Mouse (Mus musculus) forebrain, embryonic 15.5 days (tissue): ENCODE results near the gene Selenoo. TPM values are rescaled to one million over a fixed set of nuclear protein-coding genes. Genes with fewer than 3 reads are reported as not detected.
A peak's percentile ranks its signal among the peaks of the same experiment; 100 is the strongest.

Experiments
- ATAC-seq: fragments of 200-750 bp; cut with Nextera tagmentation; replicated peaks from 2 replicates; pipeline ENCODE4 v1.8.0; 2017; ENCODE audit warnings: mild to moderate bottlenecking, moderate TSS enrichment, moderate library complexity
- H3K27ac ChIP-seq: fragments of 300-500 bp; sonication (generic); replicated peaks from 2 replicates; pipeline ENCODE4 v1.5.1; 2015; ENCODE audit warnings: mild to moderate bottlenecking, inconsistent platforms
- H3K27me3 ChIP-seq: fragments of 300-500 bp; sonication (generic); 2 replicates; pipeline ENCODE4 v1.6.1; 2015; ENCODE audit warnings: inconsistent platforms
- H3K36me3 ChIP-seq: fragments of 300-500 bp; sonication (generic); 2 replicates; pipeline ENCODE4 v1.6.1; 2015; ENCODE audit warnings: mild to moderate bottlenecking, inconsistent platforms
- H3K4me1 ChIP-seq: fragments of 300-500 bp; sonication (generic); 2 replicates; pipeline ENCODE4 v1.6.1; 2015; ENCODE audit warnings: inconsistent platforms
- H3K4me2 ChIP-seq: fragments of 300-500 bp; sonication (generic); replicated peaks from 2 replicates; pipeline ENCODE4 v1.6.1; 2015; ENCODE audit warnings: mild to moderate bottlenecking, inconsistent platforms
- H3K4me3 ChIP-seq: fragments of 300-500 bp; sonication (generic); 2 replicates; pipeline ENCODE4 v1.5.1; 2015; ENCODE audit warnings: mild to moderate bottlenecking, inconsistent platforms
- H3K9ac ChIP-seq: fragments of 300-500 bp; sonication (generic); replicated peaks from 2 replicates; pipeline ENCODE4 v1.6.1; 2015; ENCODE audit warnings: mild to moderate bottlenecking, inconsistent platforms
- H3K9me3 ChIP-seq: fragments of 300-500 bp; sonication (generic); 2 replicates; pipeline ENCODE4 v1.6.1; 2016; ENCODE audit warnings: inconsistent platforms
- WGBS: fragments of 180-500 bp; shearing (Covaris S2); methylation state at CpG from one replicate; pipeline ENCODE4 v1.1.7; 2015; ENCODE audit warnings: mixed read lengths; 5-methylcytosine and 5-hydroxymethylcytosine counted together
- polyA plus RNA-seq: library from polyadenylated mRNA; unstranded; fragments of >200 nt; fragmentation: Nextera tagmentation; extraction: Ambion mirVana; gene quantifications from 2 replicates; pipeline ENCODE4 v1.2.1, GENCODE M21; 2015

Gene Selenoo
- 25.0 and 26.0 TPM in 2 replicates for polyA plus RNA-seq

GRCm38 (mm10) chr15:89088607-89089247, at the start of gene Selenoo:
Gene Selenoo (plus strand): TSS chr15:89089084.
- peak within 1 kb of the TSS; percentile 89 for H3K4me2 ChIP-seq
- no peaks in the 10 kb centered on the region for H3K9me3 ChIP-seq
- peak within 1 kb of the TSS; percentile 78 for H3K27ac ChIP-seq
- H3K27me3 ChIP-seq, result no peaks in the 10 kb centered on the region
- H3K4me1 ChIP-seq, result peaks cover 23% of the 10 kb centered on the region
- peak within 1 kb of the TSS; percentile 84 for H3K4me3 ChIP-seq
- 1% methylated on average over 38 of the region's 38 CpGs for WGBS
- ATAC-seq, result peak; percentile 93
- peak within 1 kb of the TSS; percentile 84 for H3K9ac ChIP-seq
- H3K36me3 ChIP-seq, result peaks cover 40% of the 10 kb centered on the region

GRCm38 (mm10) chr15:89044381-89044780, 44.5 kb upstream of the Selenoo start:
- WGBS, result 77% methylated on average over 5 of the region's 5 CpGs
- no peaks in the 10 kb centered on the region for H3K36me3 ChIP-seq

DNA sequence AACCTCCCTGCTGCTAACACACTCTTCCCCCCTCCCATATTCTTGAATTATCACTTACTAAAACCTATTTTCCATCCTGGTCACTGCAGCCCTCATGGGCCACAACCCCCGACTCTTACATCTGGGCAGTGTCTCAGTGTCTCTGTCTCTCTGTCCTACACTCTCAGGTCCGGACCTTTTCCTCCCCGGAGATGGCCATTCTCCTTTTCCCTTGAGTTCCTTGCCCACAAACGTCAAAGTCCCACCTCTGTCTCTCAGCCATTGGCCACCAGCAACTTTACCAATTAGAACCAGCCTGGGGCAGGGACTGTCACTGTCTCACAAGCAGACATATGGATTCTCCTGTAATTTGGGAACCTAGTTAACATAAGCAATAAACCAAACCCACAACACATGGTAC, 42.5 kb upstream of the Selenoo start:
- Histone ChIP-seq H3K4me3 (no peak overlapping the region), H3K4me2 (no peak overlapping the region), H3K9ac (no peak overlapping the region), H3K9me3 (no peaks in the 10 kb centered on the region), H3K27ac (no peak overlapping the region), H3K4me1 (no peaks in the 10 kb centered on the region), H3K36me3 (no peaks in the 10 kb centered on the region), H3K27me3 (no peaks in the 10 kb centered on the region)
- WGBS, result 75% methylated on average over 4 of the region's 4 CpGs
- ATAC-seq, result no peak

More at GRCm38 (mm10) chr15:89044381-89044780, 44.5 kb upstream of the Selenoo start:
- no peak overlapping the region for H3K9ac ChIP-seq
- no peaks in the 10 kb centered on the region for H3K27me3 ChIP-seq
- no peak for ATAC-seq
- no peaks in the 10 kb centered on the region for H3K4me1 ChIP-seq
- H3K9me3 ChIP-seq, result no peaks in the 10 kb centered on the region
- H3K4me2 ChIP-seq, result no peak overlapping the region
- H3K27ac ChIP-seq, result no peak overlapping the region
- H3K4me3 ChIP-seq, result no peak overlapping the region

DNA sequence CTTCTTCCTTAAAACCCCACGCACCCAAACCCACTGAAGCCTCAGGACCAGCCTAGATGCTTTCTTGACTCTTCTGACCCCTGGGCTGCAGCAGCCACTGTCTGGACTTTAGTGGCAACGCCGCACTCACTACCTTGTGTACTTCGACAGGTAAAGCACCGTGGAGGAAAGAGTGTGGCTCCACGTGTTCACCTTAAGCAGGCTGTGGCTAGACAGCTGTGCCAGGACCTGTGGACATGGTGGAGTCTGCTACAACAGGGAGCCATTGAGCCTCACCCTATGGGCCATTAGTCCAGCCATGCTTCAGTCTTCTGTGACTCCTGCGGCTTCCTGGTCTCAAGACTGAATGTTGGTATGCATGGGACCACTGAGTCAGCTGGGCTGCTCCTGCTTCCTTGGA, 34.2 kb upstream of the Selenoo start:
- no peak for ATAC-seq
- Histone ChIP-seq H3K4me2 (no peak overlapping the region), H3K36me3 (no peaks in the 10 kb centered on the region), H3K4me3 (no peak overlapping the region), H3K27me3 (no peaks in the 10 kb centered on the region), H3K27ac (no peak overlapping the region), H3K4me1 (peaks cover 7% of the 10 kb centered on the region), H3K9ac (no peak overlapping the region), H3K9me3 (no peaks in the 10 kb centered on the region)
- WGBS, result 92% methylated on average over 7 of the region's 7 CpGs

- WGBS, result 40% methylated on average over 6 of the region's 6 CpGs
- H3K27ac ChIP-seq, result no peak overlapping the region
- no peaks in the 10 kb centered on the region for H3K9me3 ChIP-seq
Measured at GRCm38 (mm10) chr15:89058736-89059135, 30.1 kb upstream of the Selenoo start.

DNA sequence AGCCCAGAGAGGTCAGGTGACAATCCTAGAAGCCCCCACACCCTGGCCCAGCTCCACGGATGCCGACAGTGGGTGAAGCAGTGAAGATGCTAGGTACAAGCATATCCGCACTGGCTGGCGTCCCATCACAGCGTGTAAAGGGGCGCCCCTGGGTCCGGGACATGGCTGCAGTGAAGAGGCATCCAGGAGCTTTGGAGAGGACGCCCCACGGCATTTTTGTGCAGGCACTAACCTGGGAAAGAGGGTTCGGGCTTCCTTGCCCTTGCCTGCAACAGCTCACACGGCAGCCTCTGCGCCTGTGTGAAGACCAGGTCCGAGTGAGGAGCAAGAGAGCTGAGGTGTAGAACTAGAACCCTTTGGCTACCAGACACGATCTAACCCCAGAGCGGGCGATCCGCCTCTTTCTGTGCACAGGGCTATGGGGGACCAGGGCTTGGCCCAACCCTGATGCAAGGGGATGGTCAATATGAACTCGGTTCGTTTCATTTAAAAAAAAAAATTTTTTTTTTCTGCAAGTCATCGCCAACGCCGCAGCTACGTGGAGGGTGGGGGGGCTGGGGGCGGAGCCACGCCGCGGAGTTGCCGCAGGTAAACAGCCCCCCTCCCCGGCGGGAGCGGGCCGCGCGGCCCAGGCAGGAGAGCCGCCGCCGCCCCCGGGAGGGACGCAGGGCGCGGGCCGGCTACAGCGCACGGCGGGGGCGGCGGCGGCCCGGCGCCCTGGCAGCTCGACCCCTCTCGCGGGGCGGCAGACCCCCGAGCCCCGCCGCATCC, 29.5 kb upstream of the Selenoo start, which contains the start of gene Panx2:
Panx2 (plus strand) TSS at position 574 of the 771 bp plus-strand sequence.
- H3K4me3 ChIP-seq, result peak within 1 kb of the TSS; percentile 69
- peak within 1 kb of the TSS; percentile 95 for H3K4me2 ChIP-seq
- peak; percentile 75 for ATAC-seq
- WGBS, result under 1% methylated on average over 32 of the region's 57 CpGs
- H3K9ac ChIP-seq, result peak within 1 kb of the TSS; percentile 84
- no peaks in the 10 kb centered on the region for H3K36me3 ChIP-seq
- H3K27ac ChIP-seq, result peak within 1 kb of the TSS; percentile 34
- no peaks in the 10 kb centered on the region for H3K9me3 ChIP-seq
- H3K4me1 ChIP-seq, result peaks cover 22% of the 10 kb centered on the region
- no peaks in the 10 kb centered on the region for H3K27me3 ChIP-seq

More at GRCm38 (mm10) chr15:89058736-89059135, 30.1 kb upstream of the Selenoo start:
- Histone ChIP-seq H3K36me3 (no peaks in the 10 kb centered on the region), H3K4me2 (peak overlapping the region; percentile 95), H3K4me3 (peak overlapping the region; percentile 69), H3K27me3 (no peaks in the 10 kb centered on the region), H3K9ac (no peak overlapping the region), H3K4me1 (peaks cover 22% of the 10 kb centered on the region)
- ATAC-seq, result no peak

DNA sequence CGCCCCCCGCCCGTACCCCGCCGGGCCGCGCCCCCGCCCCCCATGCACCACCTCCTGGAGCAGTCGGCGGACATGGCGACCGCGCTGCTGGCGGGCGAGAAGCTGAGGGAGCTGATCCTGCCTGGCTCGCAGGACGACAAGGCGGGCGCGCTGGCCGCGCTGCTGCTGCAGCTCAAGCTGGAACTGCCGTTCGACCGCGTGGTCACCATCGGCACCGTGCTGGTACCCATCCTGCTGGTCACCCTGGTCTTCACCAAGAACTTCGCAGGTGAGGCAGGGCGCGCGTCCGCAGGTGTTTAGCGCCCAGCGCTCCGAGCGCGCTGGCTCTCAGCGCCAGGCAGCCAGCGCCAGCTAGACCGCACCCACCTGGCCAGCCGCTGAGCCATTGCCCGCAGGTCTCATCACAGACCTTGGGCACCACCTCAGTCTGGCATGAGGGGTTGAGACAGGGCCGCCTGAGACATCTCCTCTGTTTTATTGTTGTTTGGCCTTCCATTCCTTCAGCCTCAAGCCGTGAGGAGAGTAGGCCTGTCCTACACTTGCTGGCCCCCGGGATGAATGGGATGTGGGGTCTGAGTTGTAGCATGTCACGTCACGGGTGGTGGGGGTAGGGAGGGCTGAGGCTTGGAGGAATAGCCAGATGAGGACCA, 28.7 kb upstream of the Selenoo start:
- H3K27me3 ChIP-seq, result no peaks in the 10 kb centered on the region
- peak overlapping the region; percentile 84 for H3K9ac ChIP-seq
- H3K36me3 ChIP-seq, result no peaks in the 10 kb centered on the region
- H3K4me1 ChIP-seq, result peaks cover 22% of the 10 kb centered on the region
- H3K4me3 ChIP-seq, result peak overlapping the region; percentile 69
- under 1% methylated on average over 45 of the region's 48 CpGs for WGBS
- peak; percentile 27; the same call in 1 of the 2 replicates for ATAC-seq
- H3K27ac ChIP-seq, result peak overlapping the region; percentile 34; the same call in 1 of the 2 replicates
- H3K4me2 ChIP-seq, result peak overlapping the region; percentile 95
- H3K9me3 ChIP-seq, result no peaks in the 10 kb centered on the region

DNA sequence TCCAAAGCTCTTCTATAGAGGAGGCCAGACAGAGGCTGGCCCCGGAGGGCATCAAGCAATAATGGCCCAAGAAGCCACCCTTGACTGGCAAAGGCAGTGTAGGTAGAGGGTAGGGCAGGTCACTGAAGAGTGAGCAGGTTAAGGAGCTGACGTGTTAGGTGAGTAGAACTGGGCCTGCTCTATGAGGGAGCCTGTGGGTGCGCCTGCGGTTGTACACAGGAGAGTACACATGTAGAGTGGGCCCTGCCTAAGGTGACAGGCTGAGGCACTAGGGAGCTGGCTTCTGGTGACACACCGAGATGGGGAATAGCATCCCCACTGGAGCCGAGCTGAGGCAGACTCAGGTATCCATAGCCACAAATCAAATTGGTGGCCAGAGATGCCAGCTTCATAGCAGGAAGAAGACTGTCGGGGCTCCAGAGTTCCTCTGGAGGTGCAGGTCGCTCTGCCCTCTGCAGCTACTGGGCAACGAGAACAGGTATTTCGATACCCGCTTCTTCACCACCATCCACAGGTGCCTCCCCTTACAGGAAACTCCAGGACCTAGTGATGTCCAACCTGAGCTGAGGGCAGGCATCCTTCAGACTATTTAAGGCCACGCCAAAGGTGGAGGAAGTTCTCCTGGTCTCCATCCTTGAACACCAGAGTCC, 27.9 kb upstream of the Selenoo start:
- H3K4me1 ChIP-seq, result peaks cover 22% of the 10 kb centered on the region
- ATAC-seq, result no peak
- no peaks in the 10 kb centered on the region for H3K9me3 ChIP-seq
- no peaks in the 10 kb centered on the region for H3K27me3 ChIP-seq
- no peak overlapping the region for H3K27ac ChIP-seq
- peak overlapping the region; percentile 95 for H3K4me2 ChIP-seq
- peak overlapping the region; percentile 84 for H3K9ac ChIP-seq
- H3K4me3 ChIP-seq, result peak overlapping the region; percentile 69
- H3K36me3 ChIP-seq, result no peaks in the 10 kb centered on the region
- WGBS, result 88% methylated on average over 12 of the region's 12 CpGs

DNA sequence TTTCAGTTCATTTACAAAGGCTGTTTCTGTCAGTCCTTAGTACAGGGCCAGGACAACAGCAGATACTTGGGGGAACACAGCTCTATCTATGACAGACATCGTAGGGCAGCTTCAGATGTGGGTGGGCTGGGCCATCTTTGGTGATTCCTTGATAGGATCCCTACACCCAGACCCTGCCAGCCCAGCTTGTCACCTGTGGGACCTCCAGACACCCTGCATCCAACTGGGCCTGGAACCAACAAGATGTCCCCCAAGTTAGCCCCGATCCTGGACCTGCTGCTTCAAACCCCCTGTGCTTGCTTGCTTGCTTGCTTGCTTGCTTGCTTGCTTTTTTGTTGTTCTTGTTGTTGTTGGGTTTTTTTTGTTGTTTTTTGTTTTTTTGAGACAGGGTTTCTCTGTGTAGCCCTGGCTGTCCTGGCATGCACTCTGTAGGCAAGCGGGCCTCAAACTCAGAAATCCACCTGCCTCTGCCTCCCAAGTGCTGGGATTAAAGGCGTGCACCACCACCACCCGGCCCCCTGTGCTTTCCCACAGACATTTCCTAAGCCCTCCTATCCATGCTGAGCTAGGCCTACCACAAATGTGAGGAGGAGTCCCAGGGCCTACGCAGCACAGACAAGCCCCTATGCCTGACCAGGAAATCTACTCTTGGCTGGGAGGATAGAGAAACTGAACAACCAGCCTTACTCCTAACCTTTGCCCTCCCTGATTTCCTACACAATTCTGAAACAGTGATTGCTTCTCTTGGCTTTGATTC, 26.9 kb upstream of the Selenoo start:
- Histone ChIP-seq H3K9me3 (no peaks in the 10 kb centered on the region), H3K4me1 (peaks cover 22% of the 10 kb centered on the region), H3K27me3 (peaks cover 5% of the 10 kb centered on the region; the same call in 1 of the 2 replicates), H3K4me2 (no peak overlapping the region), H3K9ac (no peak overlapping the region), H3K4me3 (no peak overlapping the region), H3K36me3 (no peaks in the 10 kb centered on the region), H3K27ac (no peak overlapping the region)
- no peak for ATAC-seq
- WGBS, result 90% methylated on average over 6 of the region's 6 CpGs

GRCm38 (mm10) chr15:89062518-89062910, 26.4 kb upstream of the Selenoo start:
- H3K36me3 ChIP-seq, result no peaks in the 10 kb centered on the region
- peaks cover 22% of the 10 kb centered on the region for H3K4me1 ChIP-seq
- peaks cover 8% of the 10 kb centered on the region; the same call in 1 of the 2 replicates for H3K27me3 ChIP-seq
- ATAC-seq, result no peak
- no peak overlapping the region for H3K4me3 ChIP-seq
- no peak overlapping the region for H3K27ac ChIP-seq
- no peaks in the 10 kb centered on the region for H3K9me3 ChIP-seq
- no peak overlapping the region for H3K4me2 ChIP-seq
- WGBS, result 88% methylated on average over 5 of the region's 5 CpGs
- no peak overlapping the region for H3K9ac ChIP-seq

- no peak overlapping the region for H3K4me2 ChIP-seq
- 86% methylated on average over 7 of the region's 7 CpGs for WGBS
- H3K4me1 ChIP-seq, result peaks cover 22% of the 10 kb centered on the region
- no peak for ATAC-seq
- no peak overlapping the region for H3K27ac ChIP-seq
- no peak overlapping the region for H3K9ac ChIP-seq
- H3K27me3 ChIP-seq, result peaks cover 13% of the 10 kb centered on the region; the same call in 1 of the 2 replicates
- H3K4me3 ChIP-seq, result no peak overlapping the region
- no peaks in the 10 kb centered on the region for H3K9me3 ChIP-seq
- peaks cover 2% of the 10 kb centered on the region; the same call in 1 of the 2 replicates for H3K36me3 ChIP-seq
Measured at GRCm38 (mm10) chr15:89063001-89063400, 25.9 kb upstream of the Selenoo start.
